Mouse (Mus musculus): ENCODE data around the gene Ttc9c.

DNA sequence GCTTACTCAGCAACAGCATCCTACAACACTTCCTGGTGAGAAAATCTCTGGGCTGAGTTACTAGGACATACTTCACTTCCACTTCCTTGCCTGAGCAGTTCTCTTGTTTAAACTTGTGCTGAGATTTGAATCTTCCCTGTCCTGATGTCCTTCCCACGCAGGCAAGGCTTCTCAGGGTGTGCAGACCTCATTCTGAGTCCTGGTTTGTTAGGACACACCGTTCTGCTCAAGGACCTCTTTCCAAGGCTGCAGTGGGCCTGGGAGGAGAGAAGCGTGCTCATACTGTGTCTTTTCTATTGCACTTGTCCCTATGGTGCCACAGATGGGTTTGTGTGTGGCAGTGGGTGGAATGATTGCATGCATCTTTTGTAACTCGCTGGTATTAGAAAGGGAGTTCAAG is 13.8 kb upstream of the Ttc9c start:
- no peak for TF ChIP-seq CTCF (IDR thresholded peaks at IDR 0.05; ENCODE audit: borderline replicate concordance, insufficient read depth, low read length)
- no peak for TF ChIP-seq POLR2A (IDR thresholded peaks at IDR 0.05; ENCODE audit: low read depth, low read length)
